Mouse (Mus musculus): ENCODE results near the gene Csrnp2. TPM values are rescaled to one million over a fixed set of nuclear protein-coding genes. Genes with fewer than 3 reads are reported as not detected.
A peak's percentile ranks its signal among the peaks of the same experiment; 100 is the strongest.

Gene Csrnp2
- polyA plus RNA-seq, 1 experiment from 2014 or later, result 16.7 TPM

DNA sequence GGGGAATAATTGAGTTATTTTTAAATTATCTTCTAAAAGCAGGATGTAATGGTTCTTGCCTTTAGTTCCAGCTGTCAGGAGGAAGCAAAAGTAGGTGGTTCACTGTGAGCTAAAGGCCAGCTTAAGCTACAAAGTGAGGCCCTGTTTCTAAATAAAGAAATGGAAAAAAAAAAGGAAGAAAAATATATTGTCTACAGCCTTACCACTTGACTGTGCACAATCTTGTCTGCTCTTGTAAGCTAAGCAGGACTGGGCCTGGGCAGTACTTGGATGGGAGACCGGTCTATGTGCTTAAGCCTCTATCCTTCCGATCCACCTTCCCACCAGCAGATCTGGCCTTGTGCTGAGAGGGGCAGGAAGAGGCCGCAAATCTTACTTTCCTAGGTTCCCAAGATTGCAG, 45.8 kb downstream of the Csrnp2 start:
- 91% methylated on average over 3 of the region's 3 CpGs for WGBS
- DNase-seq (ENCODE audit: low spot score), result no peak
- Histone ChIP-seq H3K9me3 (replicated peaks) (no peaks in the 10 kb centered on the region), H3K4me3 (no peak overlapping the region), H3K27me3 (ENCODE audit: low read depth, poor library complexity, severe bottlenecking) (no peaks in the 10 kb centered on the region), H3K4me1 (no peaks in the 10 kb centered on the region), H3K36me3 (no peaks in the 10 kb centered on the region), H3K27ac (replicated peaks) (no peak overlapping the region)

GRCm38 (mm10) chr15:100448572-100448971, 46.7 kb downstream of the Csrnp2 start:
- H3K27ac ChIP-seq (replicated peaks), result no peak overlapping the region
- 72% methylated on average over 4 of the region's 4 CpGs for WGBS
- H3K4me1 ChIP-seq, result peaks cover 8% of the 10 kb centered on the region

DNA sequence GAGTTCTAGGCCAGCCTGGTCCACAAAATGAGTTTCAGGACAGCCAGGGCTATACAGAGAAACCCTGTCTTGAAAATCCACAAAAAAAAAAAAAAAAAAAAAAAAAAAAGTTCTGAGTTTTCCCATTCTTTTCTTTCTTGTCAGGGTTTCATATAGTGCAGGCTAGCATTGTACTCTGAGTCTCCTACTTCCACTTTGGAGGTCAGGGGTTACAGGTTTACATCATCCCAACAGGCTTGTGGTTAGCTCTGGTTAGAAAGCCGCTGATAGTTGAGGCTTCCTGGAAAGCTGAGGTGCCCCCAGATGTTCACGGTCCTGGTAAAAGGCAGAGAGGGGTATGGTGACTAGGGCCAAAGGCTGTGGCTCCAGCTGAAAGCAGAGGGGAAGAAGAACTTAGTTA, 48.4 kb downstream of the Csrnp2 start:
- no peak overlapping the region for H3K4me3 ChIP-seq
- DNase-seq (ENCODE audit: low spot score), result no peak
- H3K9me3 ChIP-seq (replicated peaks), result no peaks in the 10 kb centered on the region
- H3K27me3 ChIP-seq (ENCODE audit: low read depth, poor library complexity, severe bottlenecking), result no peaks in the 10 kb centered on the region
- no peaks in the 10 kb centered on the region for H3K36me3 ChIP-seq
- H3K4me1 ChIP-seq, result peaks cover 13% of the 10 kb centered on the region
- 84% methylated on average over 2 of the region's 2 CpGs for WGBS
- H3K27ac ChIP-seq (replicated peaks), result no peak overlapping the region

More at GRCm38 (mm10) chr15:100448572-100448971, 46.7 kb downstream of the Csrnp2 start:
- H3K4me3 ChIP-seq, result no peak overlapping the region
- no peaks in the 10 kb centered on the region for H3K9me3 ChIP-seq (replicated peaks)
- H3K36me3 ChIP-seq, result no peaks in the 10 kb centered on the region
- DNase-seq (ENCODE audit: low spot score), result no peak
- H3K27me3 ChIP-seq (ENCODE audit: low read depth, poor library complexity, severe bottlenecking), result no peaks in the 10 kb centered on the region

- H3K27me3 ChIP-seq (ENCODE audit: low read depth, poor library complexity, severe bottlenecking), result no peaks in the 10 kb centered on the region
- WGBS, result 8% methylated on average over 22 of the region's 31 CpGs
- peak; percentile 86 for DNase-seq (ENCODE audit: low spot score)
- H3K36me3 ChIP-seq, result no peaks in the 10 kb centered on the region
- H3K27ac ChIP-seq (replicated peaks), result peak overlapping the region; percentile 76
- no peaks in the 10 kb centered on the region for H3K9me3 ChIP-seq (replicated peaks)
- H3K4me1 ChIP-seq, result peaks cover 13% of the 10 kb centered on the region
- peak overlapping the region; percentile 58 for H3K4me3 ChIP-seq
Observed at GRCm38 (mm10) chr15:100443126-100443922, 52.0 kb downstream of the Csrnp2 start.

DNA sequence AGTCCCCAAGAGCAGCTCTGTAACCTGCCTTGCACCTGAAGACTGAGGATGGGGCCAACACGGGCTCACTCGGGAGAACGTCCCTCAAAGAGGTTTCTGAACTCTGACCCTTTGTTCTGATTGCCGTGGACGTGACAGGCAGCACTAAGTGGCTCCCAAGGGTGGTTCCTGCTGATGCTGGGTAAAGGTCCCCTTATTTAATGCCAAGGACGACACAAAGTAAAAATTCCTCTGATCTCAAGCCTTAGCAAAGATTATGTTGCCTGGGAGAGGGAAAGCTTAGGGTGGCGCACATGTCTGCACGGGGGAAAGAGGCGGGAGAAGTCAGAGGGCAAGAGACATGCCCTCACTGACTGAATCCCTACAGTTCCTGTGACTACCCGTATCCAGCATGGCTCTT, 58.8 kb downstream of the Csrnp2 start:
- Histone ChIP-seq H3K27me3 (ENCODE audit: low read depth, poor library complexity, severe bottlenecking) (no peaks in the 10 kb centered on the region), H3K27ac (replicated peaks) (no peak overlapping the region), H3K9me3 (replicated peaks) (0 out of 2 replicates have a peak, but pooled peaks cover 3% of the 10 kb centered on the region), H3K4me1 (0 out of 2 replicates have a peak, but pooled peaks cover 3% of the 10 kb centered on the region), H3K36me3 (no peaks in the 10 kb centered on the region), H3K4me3 (no peak overlapping the region)
- 68% methylated on average over 10 of the region's 10 CpGs for WGBS
- no peak for DNase-seq (ENCODE audit: low spot score)

- Histone ChIP-seq H3K4me1 (0 out of 2 replicates have a peak, but pooled peaks cover 3% of the 10 kb centered on the region), H3K9me3 (replicated peaks) (0 out of 2 replicates have a peak, but pooled peaks cover 3% of the 10 kb centered on the region), H3K27ac (replicated peaks) (no peak overlapping the region), H3K36me3 (no peaks in the 10 kb centered on the region), H3K27me3 (ENCODE audit: low read depth, poor library complexity, severe bottlenecking) (no peaks in the 10 kb centered on the region), H3K4me3 (no peak overlapping the region)
- DNase-seq (ENCODE audit: low spot score), result no peak
- WGBS, result 87% methylated on average over 4 of the region's 4 CpGs
Observed at GRCm38 (mm10) chr15:100436112-100436511, 59.2 kb downstream of the Csrnp2 start.

DNA sequence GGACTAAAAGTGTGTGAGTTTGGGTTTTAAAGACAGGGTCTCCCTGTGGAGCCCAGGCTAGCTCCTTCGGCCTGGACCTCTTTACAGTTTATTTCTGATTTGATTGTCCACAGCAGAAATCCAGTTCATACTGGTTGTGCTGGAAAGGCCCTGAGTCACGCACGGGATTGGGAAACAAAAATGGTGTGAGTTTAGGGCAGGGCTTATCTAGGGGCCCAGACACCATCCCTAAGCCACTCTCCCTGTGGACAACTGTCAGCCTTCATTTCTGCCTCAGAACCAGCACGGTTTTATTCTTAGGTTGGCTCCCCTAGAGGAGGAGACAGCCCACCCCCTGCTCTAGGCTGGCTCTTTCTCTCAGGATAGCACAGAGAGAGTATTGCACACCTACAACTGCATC, 62.1 kb downstream of the Csrnp2 start:
- H3K4me3 ChIP-seq, result no peak overlapping the region
- H3K9me3 ChIP-seq (replicated peaks), result 0 out of 2 replicates have a peak, but pooled peaks cover 3% of the 10 kb centered on the region
- H3K36me3 ChIP-seq, result no peaks in the 10 kb centered on the region
- no peak for DNase-seq (ENCODE audit: low spot score)
- no peaks in the 10 kb centered on the region for H3K27me3 ChIP-seq (ENCODE audit: low read depth, poor library complexity, severe bottlenecking)
- no peak overlapping the region for H3K27ac ChIP-seq (replicated peaks)
- 71% methylated on average over 4 of the region's 4 CpGs for WGBS
- H3K4me1 ChIP-seq, result 0 out of 2 replicates have a peak, but pooled peaks cover 3% of the 10 kb centered on the region

DNA sequence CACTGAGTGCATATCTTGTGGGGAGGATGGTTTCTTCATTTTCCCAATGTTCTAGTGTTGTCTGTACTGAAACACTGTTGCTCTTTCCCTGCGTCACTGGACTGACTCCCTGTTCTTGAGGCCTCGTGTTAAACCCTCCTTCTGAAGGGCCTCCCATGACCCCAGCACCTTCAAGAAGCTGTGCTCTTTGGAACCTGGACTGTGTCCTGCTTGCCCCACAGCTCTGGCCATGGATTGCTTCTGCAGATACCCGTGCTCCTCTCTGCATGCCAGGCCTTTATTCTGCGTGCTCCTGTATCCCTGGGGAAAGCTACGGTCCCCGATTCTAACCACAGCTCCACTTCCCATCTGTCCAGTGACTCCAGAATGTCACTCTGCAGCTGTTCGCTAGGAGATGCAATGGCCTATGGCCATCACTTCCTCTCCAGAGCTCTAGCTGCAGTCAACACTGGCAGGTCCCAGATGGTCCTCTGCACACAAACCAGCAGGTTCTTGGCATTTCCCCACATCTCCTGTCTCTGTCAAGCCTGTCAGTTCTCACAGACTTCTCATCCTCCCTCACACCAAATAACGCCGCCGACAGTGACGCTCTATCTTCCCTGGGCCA, 65.2 kb downstream of the Csrnp2 start:
- H3K4me3 ChIP-seq, result no peak overlapping the region
- H3K27me3 ChIP-seq (ENCODE audit: low read depth, poor library complexity, severe bottlenecking), result peaks cover 16% of the 10 kb centered on the region
- H3K36me3 ChIP-seq, result no peaks in the 10 kb centered on the region
- DNase-seq (ENCODE audit: low spot score), result no peak
- no peak overlapping the region for H3K27ac ChIP-seq (replicated peaks)
- WGBS, result 85% methylated on average over 11 of the region's 11 CpGs
- H3K4me1 ChIP-seq, result no peaks in the 10 kb centered on the region
- 0 out of 2 replicates have a peak, but pooled peaks cover 1% of the 10 kb centered on the region for H3K9me3 ChIP-seq (replicated peaks)

Other genes starting within 250 kb of the Csrnp2 start
- gene Tmprss12, start 214.7 kb downstream of the Csrnp2 start, polyA plus RNA-seq (2016; fragmentation: Nextera tagmentation; extraction: Ambion mirVana), result not detected in 2 replicates
- 4.9 and 5.8 TPM in 2 replicates for gene Mettl7a1, start 191.3 kb downstream of the Csrnp2 start, polyA plus RNA-seq (2016; fragmentation: Nextera tagmentation; extraction: Ambion mirVana)
- not detected in 2 replicates for gene Mettl7a3, start 160.6 kb downstream of the Csrnp2 start, polyA plus RNA-seq (2016; fragmentation: Nextera tagmentation; extraction: Ambion mirVana)
- gene Methig1, start 142.3 kb downstream of the Csrnp2 start, polyA plus RNA-seq (2016; fragmentation: Nextera tagmentation; extraction: Ambion mirVana), result not detected in 2 replicates
- gene Mettl7a2, start 142.3 kb downstream of the Csrnp2 start, polyA plus RNA-seq (2016; fragmentation: Nextera tagmentation; extraction: Ambion mirVana), result not detected in 2 replicates
- gene Higd1c, start 130.9 kb downstream of the Csrnp2 start, polyA plus RNA-seq (2016; fragmentation: Nextera tagmentation; extraction: Ambion mirVana), result not detected in 2 replicates
- gene Gm5475, start 73.3 kb downstream of the Csrnp2 start, polyA plus RNA-seq (2016; fragmentation: Nextera tagmentation; extraction: Ambion mirVana), result 0.04 TPM in 1 of 2 replicates, not detected in the other
- gene Slc11a2, start 70.4 kb downstream of the Csrnp2 start, polyA plus RNA-seq (2016; fragmentation: Nextera tagmentation; extraction: Ambion mirVana), result 26.3 and 26.7 TPM in 2 replicates
- gene Letmd1, start 26.5 kb downstream of the Csrnp2 start, polyA plus RNA-seq (2016; fragmentation: Nextera tagmentation; extraction: Ambion mirVana), result 44.1 and 47.3 TPM in 2 replicates
- gene Tfcp2, start 56.5 kb upstream of the Csrnp2 start, polyA plus RNA-seq (2016; fragmentation: Nextera tagmentation; extraction: Ambion mirVana), result 34.5 and 39.5 TPM in 2 replicates
- 4.7 and 10.0 TPM in 2 replicates for gene Pou6f1, start 104.5 kb upstream of the Csrnp2 start, polyA plus RNA-seq (2016; fragmentation: Nextera tagmentation; extraction: Ambion mirVana)
- gene Dazap2, start 119.9 kb upstream of the Csrnp2 start, polyA plus RNA-seq (2016; fragmentation: Nextera tagmentation; extraction: Ambion mirVana), result 231 and 250 TPM in 2 replicates
- 3.9 and 4.7 TPM in 2 replicates for gene Smagp, start 141.5 kb upstream of the Csrnp2 start, polyA plus RNA-seq (2016; fragmentation: Nextera tagmentation; extraction: Ambion mirVana)
- gene Bin2, start 174.1 kb upstream of the Csrnp2 start, polyA plus RNA-seq (2016; fragmentation: Nextera tagmentation; extraction: Ambion mirVana), result 3.2 and 5.0 TPM in 2 replicates
- gene Cela1, start 192.4 kb upstream of the Csrnp2 start, polyA plus RNA-seq (2016; fragmentation: Nextera tagmentation; extraction: Ambion mirVana), result 0.96 and 1.7 TPM in 2 replicates
- 0.07 and 0.09 TPM in 2 replicates for gene Galnt6, start 233.9 kb upstream of the Csrnp2 start, polyA plus RNA-seq (2016; fragmentation: Nextera tagmentation; extraction: Ambion mirVana)

Measured in midbrain, embryonic 10.5 days (tissue).